ENCODE assay signal across 9 mouse cellular contexts in the genomic region with DNA sequence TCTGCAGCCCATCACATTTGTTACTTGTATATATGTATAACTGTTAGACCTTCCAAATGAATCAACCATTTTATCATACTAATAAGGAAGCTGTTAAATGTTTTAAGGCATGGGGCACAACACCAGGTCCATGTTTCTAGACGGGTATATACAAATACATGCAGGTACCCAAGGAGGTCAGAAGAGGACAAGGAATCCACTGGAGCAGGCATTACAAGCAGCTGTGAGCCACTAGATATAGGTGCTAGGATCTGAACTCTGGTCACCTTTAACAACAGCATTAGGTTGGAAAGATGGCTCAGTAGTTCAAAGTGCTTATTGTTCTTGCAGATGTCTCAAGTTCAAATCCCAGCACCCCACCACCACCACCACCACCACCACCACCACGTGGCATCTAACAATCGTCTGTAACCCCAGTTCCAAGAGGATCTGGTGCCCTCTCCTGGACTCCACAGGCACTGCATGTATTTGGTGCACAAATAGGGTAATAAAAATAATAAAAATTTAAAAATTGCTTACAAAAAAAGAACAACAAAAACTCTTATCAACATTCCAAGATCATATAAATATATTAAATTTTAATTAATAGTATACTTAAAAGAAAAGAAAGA. TPM values are rescaled to one million over a fixed set of nuclear protein-coding genes. Genes with fewer than 3 reads are reported as not detected.
DNase-seq lines count a peak whose midpoint lies in the region; ATAC-seq and TF ChIP-seq lines count a peak whose summit lies in the region.
"Had no signal": no experiment of that assay in that cellular context is flagged by ENCODE, and none has a peak within 500 bp of the region (broad histone marks: within the 10 kb centered on the region; RNA-seq: fewer than 3 reads in every experiment).

No protein-coding gene starts in this region.

- no peak overlapping the region for H3K4me3 ChIP-seq in heart, postnatal 0 days (ENCODE audit: low read depth, low read length)
- H3K4me3 ChIP-seq in left cerebral cortex, adult 2 months: no peak overlapping the region
- no peak overlapping the region for H3K4me3 ChIP-seq in neural tube, embryonic 11.5 days (ENCODE audit: low read depth, low read length)
- H3K4me3 ChIP-seq: megakaryocyte, embryonic 14.5 days had no signal

- no peaks in the 10 kb centered on the region for H3K4me1 ChIP-seq in heart, postnatal 0 days (ENCODE audit: control insufficient read depth, insufficient read depth)
- no peaks in the 10 kb centered on the region for H3K4me1 ChIP-seq in neural tube, embryonic 11.5 days (ENCODE audit: control insufficient read depth, insufficient read depth, low read length)
- H3K4me1 ChIP-seq: megakaryocyte, embryonic 14.5 days had no signal

- intact Hi-C loops in left cerebral cortex, adult 2 months (cut with DNase I): loop anchor here (5.0 kb wide), 2 partner anchors 95 to 310 kb away; no protein-coding TSS in a partner anchor

- WGBS in heart, postnatal 0 days: 24% methylated on average over 3 of the region's 3 CpGs
- 31% methylated on average over 3 of the region's 3 CpGs for WGBS in neural tube, embryonic 11.5 days

- H3K9ac ChIP-seq in heart, postnatal 0 days (replicated peaks; ENCODE audit: low read depth, low read length): no peak overlapping the region
- no peak overlapping the region for H3K9ac ChIP-seq in neural tube, embryonic 11.5 days (ENCODE audit: low read length)

- H3K27me3 ChIP-seq in heart, postnatal 0 days (ENCODE audit: control insufficient read depth, insufficient read depth, low read length): no peaks in the 10 kb centered on the region
- no peaks in the 10 kb centered on the region for H3K27me3 ChIP-seq in neural tube, embryonic 11.5 days (ENCODE audit: control insufficient read depth, insufficient read depth, low read length)

- TF ChIP-seq EP300 in heart, postnatal 0 days (IDR thresholded peaks at IDR 0.05; ENCODE audit: low read depth): no peak

- H3K4me2 ChIP-seq in heart, postnatal 0 days (ENCODE audit: low read depth, low read length): no peak overlapping the region
- no peak overlapping the region for H3K4me2 ChIP-seq in neural tube, embryonic 11.5 days (ENCODE audit: low read depth)

- 0 out of 2 replicates have a peak, but pooled peaks cover 3% of the 10 kb centered on the region for H3K9me3 ChIP-seq in heart, postnatal 0 days (replicated peaks; ENCODE audit: control insufficient read depth, low read length)
- no peaks in the 10 kb centered on the region for H3K9me3 ChIP-seq in neural tube, embryonic 11.5 days (ENCODE audit: control insufficient read depth, low read length)

- peak; percentile 76 for TF ChIP-seq CTCF in heart, postnatal 0 days (IDR thresholded peaks at IDR 0.05; ENCODE audit: low read depth)
- peak; percentile 62 for TF ChIP-seq CTCF in left cerebral cortex, adult 2 months (IDR thresholded peaks at IDR 0.05)

- no peak for ATAC-seq in heart, postnatal 0 days (ENCODE audit: insufficient read depth, low read depth)
- no peak for ATAC-seq in neural tube, embryonic 11.5 days (ENCODE audit: insufficient read depth, low FRiP score, low TSS enrichment)

- DNase-seq in left cerebral cortex, adult 18-20 months (ENCODE audit: low spot score in 2 of 2): peak; percentile 34 to 58
- no peak for DNase-seq in left cerebral cortex, adult 11 months (ENCODE audit: low spot score)
- peak; percentile 19 for DNase-seq in Muller cell, postnatal 12 days (ENCODE audit: inconsistent ontology term)
- DNase-seq in cerebellum, adult 9-11 months: peak; percentile 11
- DNase-seq in heart, postnatal 0 days (ENCODE audit: low spot score): peak; percentile 28
- peak in 1 of 2 experiments; percentile 45 for DNase-seq in left cerebral cortex, adult 2 months (ENCODE audit: extremely low spot score in 1 of 2, low spot score in 2 of 2)
- DNase-seq in neural tube, embryonic 11.5 days (ENCODE audit: low spot score): peak; percentile 44
- DNase-seq in thymus, postnatal 14 days: peak; percentile 79

- no peak overlapping the region for H3K27ac ChIP-seq in heart, postnatal 0 days (ENCODE audit: low read depth)
- no peak overlapping the region for H3K27ac ChIP-seq in left cerebral cortex, adult 2 months
- H3K27ac ChIP-seq in neural tube, embryonic 11.5 days (ENCODE audit: low read depth, low read length): no peak overlapping the region

- H3K36me3 ChIP-seq in heart, postnatal 0 days (replicated peaks; ENCODE audit: control insufficient read depth, insufficient read depth, low read length): no peaks in the 10 kb centered on the region
- no peaks in the 10 kb centered on the region for H3K36me3 ChIP-seq in neural tube, embryonic 11.5 days (ENCODE audit: control insufficient read depth, insufficient read depth, low read length)

RNA-seq across cellular contexts. Expression of gene Sgpp1, which starts 37.0 kb away (rescaled TPM):
- 10 to 100 TPM; 30.2 to 32.9 TPM for total RNA-seq in left cerebral cortex, adult 18-20 months (2021)
- total RNA-seq in heart, postnatal 0 days (2014; rRNA removed; ENCODE audit: low replicate concordance): 28.4 and 38.1 TPM in 2 replicates
- 10.2 and 10.4 TPM in 2 replicates for polyA plus RNA-seq in heart, postnatal 0 days (2015; fragmentation: Nextera tagmentation; extraction: Ambion mirVana)
- 10 to 100 TPM; 27.5 to 29.4 TPM for total RNA-seq in left cerebral cortex, adult 2 months (2021)
- 7.2 and 7.7 TPM in 2 replicates for polyA plus RNA-seq in neural tube, embryonic 11.5 days (2014; fragmentation: Nextera tagmentation; extraction: Ambion mirVana)

RNA-seq across cellular contexts. Expression of gene Syne2, which starts 45.4 kb away (rescaled TPM):
- total RNA-seq in left cerebral cortex, adult 18-20 months (2021): 10 to 100 TPM; 20.8 to 21.8 TPM
- 34.7 and 58.7 TPM in 2 replicates for total RNA-seq in heart, postnatal 0 days (2014; rRNA removed; ENCODE audit: low replicate concordance)
- polyA plus RNA-seq in heart, postnatal 0 days (2015; fragmentation: Nextera tagmentation; extraction: Ambion mirVana): 22.7 and 22.9 TPM in 2 replicates
- total RNA-seq in left cerebral cortex, adult 2 months (2021): 10 to 100 TPM; 20.5 to 22.5 TPM
- 61.4 and 63.3 TPM in 2 replicates for polyA plus RNA-seq in neural tube, embryonic 11.5 days (2014; fragmentation: Nextera tagmentation; extraction: Ambion mirVana)
